Mouse (Mus musculus) spleen, adult 18-20 months (tissue): ENCODE measurements at regions not wholly inside any gene's neighbourhood (a gene's known extent, or its start where the extent isn't known, plus 50 kb on each side); places are given as distances from the start of the nearest gene placed in this dataset.
A peak's percentile ranks its signal among the peaks of the same experiment; 100 is the strongest.

ENCODE experiments used
- DNase-seq, 2 experiments: peaks; one replicate each; pipeline ENCODE4 v3.0.0; 2022; ENCODE audit warnings: mixed read lengths in 2 of 2

DNA sequence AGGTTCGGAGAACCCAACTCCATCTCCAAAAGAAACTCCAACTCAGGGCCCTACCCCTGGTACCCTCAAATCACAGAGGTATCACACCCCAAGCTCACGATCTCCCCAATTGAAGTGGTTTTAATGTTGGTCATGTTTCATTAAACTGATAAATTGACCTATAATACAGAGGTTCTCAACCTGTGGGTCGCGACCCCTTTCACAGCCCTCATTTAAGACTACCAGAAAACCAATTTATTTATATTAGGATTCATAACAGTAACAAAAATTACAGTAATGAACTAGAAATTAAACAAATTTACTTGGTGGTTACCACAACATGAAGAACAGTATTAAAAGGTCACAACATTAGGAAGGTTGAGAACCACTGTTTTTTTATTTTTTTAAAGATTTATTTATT is 67.4 kb upstream of the Rad23b start:
- DNase-seq: no peak

- DNase-seq: no peak
These were observed 65.1 kb upstream of the Rad23b start for GRCm38 (mm10) chr4:55284722-55285225.

GRCm38 (mm10) chr4:55285641-55286040 is 64.2 kb upstream of the Rad23b start:
- DNase-seq: no peak

GRCm38 (mm10) chr4:55288456-55288855 is 61.4 kb upstream of the Rad23b start:
- no peak for DNase-seq

DNA sequence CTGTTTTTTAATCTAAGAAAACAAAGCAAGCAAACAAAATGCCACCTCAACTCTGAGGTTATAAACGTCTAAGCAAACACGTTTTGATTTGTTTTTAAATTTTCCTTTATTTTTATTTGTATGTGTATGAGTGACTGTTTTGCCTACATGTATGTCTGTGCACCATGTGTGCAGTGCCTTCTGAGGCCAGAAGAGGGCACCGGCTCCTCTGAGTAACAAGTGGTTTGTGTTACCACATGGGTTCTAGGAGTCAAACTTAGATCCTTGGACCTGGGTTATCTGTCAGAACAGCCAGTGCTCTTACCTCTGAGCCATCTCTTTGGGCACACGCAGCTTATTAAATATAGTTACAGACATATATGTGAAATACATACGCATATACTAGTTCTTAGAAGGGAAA is 57.6 kb upstream of the Rad23b start:
- peak in 1 of 2 experiments; percentile 36 for DNase-seq

GRCm38 (mm10) chr4:55292701-55293100 is 57.1 kb upstream of the Rad23b start:
- no peak for DNase-seq

- DNase-seq: no peak
These were observed 56.3 kb upstream of the Rad23b start for GRCm38 (mm10) chr4:55293347-55294079.

DNA sequence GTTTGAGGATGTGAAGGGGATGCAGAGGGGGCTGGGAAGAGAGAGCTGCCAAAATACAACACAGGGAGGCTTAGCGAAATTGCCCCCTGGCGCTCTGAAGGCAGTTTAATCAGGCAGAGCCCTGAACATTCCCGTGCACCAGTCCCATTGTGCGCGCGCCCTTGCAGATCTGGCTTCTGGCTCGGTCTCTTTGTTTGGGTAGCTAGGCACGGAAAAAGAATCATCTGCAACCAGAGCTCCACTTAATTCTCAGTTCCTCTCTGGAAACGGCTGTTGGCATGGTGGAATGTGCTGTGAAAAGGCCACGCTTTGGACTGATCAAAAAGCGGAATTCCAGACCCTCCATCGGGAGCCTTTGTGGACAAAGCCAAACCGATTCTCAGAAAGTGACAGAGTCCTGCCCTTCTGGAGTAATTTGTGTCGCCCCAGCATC is 55.6 kb upstream of the Rad23b start:
- no peak for DNase-seq

DNA sequence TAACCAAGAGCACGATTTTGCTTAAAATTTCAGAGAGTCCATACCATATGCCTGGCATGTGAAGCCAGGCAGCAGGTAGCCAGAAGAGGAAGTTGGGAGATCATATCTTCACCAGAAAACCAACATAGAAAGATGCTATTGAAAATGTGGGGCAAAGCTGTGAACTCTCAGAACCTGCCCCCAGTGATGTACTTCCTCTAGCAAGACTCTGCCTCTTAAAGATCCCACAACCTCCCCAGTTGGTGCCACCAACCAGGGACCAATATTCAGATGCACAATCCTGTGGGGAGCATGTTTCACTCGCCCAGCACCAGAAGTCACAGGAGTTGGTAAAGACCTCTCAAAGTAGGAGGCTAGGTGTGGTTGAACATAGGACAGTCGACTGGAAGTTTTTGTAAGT is 52.0 kb upstream of the Rad23b start:
- DNase-seq: no peak
